Comparison of ENCODE assay signal across 8 mouse cellular contexts in genomic region chr8:85298600-85299433, GRCm38 (mm10). TPM values are rescaled to one million over a fixed set of nuclear protein-coding genes. Genes with fewer than 3 reads are reported as not detected.
DNase-seq lines count a peak whose midpoint lies in the region; ATAC-seq and TF ChIP-seq lines count a peak whose summit lies in the region.

No protein-coding gene starts in this region.

- H3K4me1 ChIP-seq in G1E (ENCODE audit: insufficient read depth, low read depth, low read length): peaks cover 29% of the 10 kb centered on the region
- peaks cover 27% of the 10 kb centered on the region for H3K4me1 ChIP-seq in hindbrain, embryonic 16.5 days (ENCODE audit: control insufficient read depth, insufficient read depth, low read depth, low read length)
- peaks cover 5% of the 10 kb centered on the region for H3K4me1 ChIP-seq in liver, adult 2 months (ENCODE audit: control insufficient read depth, insufficient read depth, low read length)

- H3K9ac ChIP-seq in hindbrain, embryonic 16.5 days (ENCODE audit: low read depth, low read length): peak overlapping the region; percentile 88
- peak overlapping the region; percentile 95 for H3K9ac ChIP-seq in liver, adult 2 months (ENCODE audit: low read depth, low read length)

- H3K27me3 ChIP-seq in G1E (ENCODE audit: insufficient read depth, low read length): no peaks in the 10 kb centered on the region
- H3K27me3 ChIP-seq in hindbrain, embryonic 16.5 days (replicated peaks; ENCODE audit: control insufficient read depth, insufficient read depth, low read length): no peaks in the 10 kb centered on the region
- H3K27me3 ChIP-seq in liver, adult 2 months (ENCODE audit: control insufficient read depth, insufficient read depth, low read length): no peaks in the 10 kb centered on the region
- no peaks in the 10 kb centered on the region for H3K27me3 ChIP-seq in myocyte (ENCODE audit: control insufficient read depth, insufficient read depth, insufficient read length)

- H3ac ChIP-seq in myocyte (ENCODE audit: control insufficient read depth, insufficient read length): peak overlapping the region; percentile 80

- H3K9me3 ChIP-seq in G1E (replicated peaks): no peaks in the 10 kb centered on the region
- H3K9me3 ChIP-seq in hindbrain, embryonic 16.5 days (ENCODE audit: control insufficient read depth, low read length): no peaks in the 10 kb centered on the region

- peak overlapping the region; percentile 81 for H3K4me2 ChIP-seq in hindbrain, embryonic 16.5 days (ENCODE audit: low read length)
- H3K4me2 ChIP-seq in myocyte (ENCODE audit: low read depth): peak overlapping the region; percentile 93

- no peak for TF ChIP-seq POLR2A in liver, adult 2 months (IDR thresholded peaks at IDR 0.05; ENCODE audit: extremely low read depth, insufficient read depth, low read length)
- no peak for TF ChIP-seq POLR2A in myocyte (IDR thresholded peaks at IDR 0.05; ENCODE audit: insufficient read length, low read depth)

- H3K4me3 ChIP-seq in G1E (ENCODE audit: low read depth, low read length) (peak overlapping the region; percentile 99), myocyte (peak overlapping the region; percentile 97)
- H3K4me3 ChIP-seq in hindbrain, embryonic 16.5 days (ENCODE audit: low read length): peak overlapping the region; percentile 88
- H3K4me3 ChIP-seq in liver, adult 2 months (ENCODE audit: insufficient read depth, low read depth, low read length): peak overlapping the region; percentile 96

- H3K79me2 ChIP-seq in liver, adult 2 months (ENCODE audit: control insufficient read depth, insufficient read depth, low read length): peaks cover 13% of the 10 kb centered on the region
- peaks cover 82% of the 10 kb centered on the region for H3K79me2 ChIP-seq in myocyte (ENCODE audit: control insufficient read depth, insufficient read depth)

- H3K27ac ChIP-seq in hindbrain, embryonic 16.5 days (ENCODE audit: low read depth, low read length): peak overlapping the region; percentile 97
- peak overlapping the region; percentile 44 for H3K27ac ChIP-seq in liver, adult 2 months (replicated peaks; ENCODE audit: insufficient read depth, low read depth, low read length)

- no peak for TF ChIP-seq CTCF in G1E (IDR thresholded peaks at IDR 0.05; ENCODE audit: low read depth, low read length)
- TF ChIP-seq CTCF in liver, adult 2 months (IDR thresholded peaks at IDR 0.05; ENCODE audit: low read depth, low read length): no peak

- under 1% methylated on average over 48 of the region's 53 CpGs for WGBS in hindbrain, embryonic 16.5 days
- WGBS in liver, adult 2 months: under 1% methylated on average over 53 of the region's 53 CpGs

- H3K36me3 ChIP-seq in G1E (replicated peaks) (peaks cover 39% of the 10 kb centered on the region), myocyte (ENCODE audit: control insufficient read depth, insufficient read depth) (peaks cover 22% of the 10 kb centered on the region)
- H3K36me3 ChIP-seq in hindbrain, embryonic 16.5 days (ENCODE audit: control insufficient read depth, insufficient read depth, low read length): peaks cover 8% of the 10 kb centered on the region; the same call in 1 of the 2 replicates
- H3K36me3 ChIP-seq in liver, adult 2 months (ENCODE audit: control insufficient read depth, insufficient read depth, low read length): peaks cover 6% of the 10 kb centered on the region; the same call in 1 of the 2 replicates

- ATAC-seq in G1E (ENCODE audit: extremely low read depth, insufficient number of reproducible peaks, low FRiP score, poor library complexity, severe bottlenecking): no peak
- peak; percentile 50 for ATAC-seq in erythroblast, adult 5-6 weeks (replicated peaks; ENCODE audit: low FRiP score, poor library complexity, severe bottlenecking)
- peak; percentile 57 for ATAC-seq in hindbrain, embryonic 16.5 days

- DNase-seq in gastrocnemius, postnatal 25 days: peak; percentile 5
- DNase-seq in gastrocnemius, adult 18-20 months (ENCODE audit: low spot score): no peak
- peak; percentile 36 for DNase-seq in G1E (ENCODE audit: low spot score)
- DNase-seq in liver, adult 2 months (ENCODE audit: extremely low read depth, low read depth, low spot score): peak; percentile 27
- no peak for DNase-seq in cerebellum, postnatal 25 days

TF ChIP-seq in myocyte, 11 proteins besides CTCF, POLR2A, EP300 and RAD21:
- TF ChIP-seq MAX (IDR thresholded peaks at IDR 0.05; ENCODE audit: low read depth): no peak
- TF ChIP-seq SRF (IDR thresholded peaks at IDR 0.05; ENCODE audit: control insufficient read depth, insufficient read length, low read depth): no peak
- no peak for TF ChIP-seq POLR2AphosphoS2 (IDR thresholded peaks at IDR 0.05; ENCODE audit: insufficient read length, low read depth)
- no peak for TF ChIP-seq TCF3 (IDR thresholded peaks at IDR 0.05; ENCODE audit: insufficient read length, low read depth)
- TF ChIP-seq CEBPB (IDR thresholded peaks at IDR 0.05; ENCODE audit: insufficient read depth, poor library complexity, severe bottlenecking): no peak
- no peak for TF ChIP-seq MYOD1 (IDR thresholded peaks at IDR 0.05; ENCODE audit: control insufficient read depth in 1 of 3, insufficient read length in 2 of 3, low read depth in 2 of 3)
- no peak for TF ChIP-seq E2F4 (IDR thresholded peaks at IDR 0.05; ENCODE audit: insufficient read depth)
- no peak for TF ChIP-seq REST (IDR thresholded peaks at IDR 0.05; ENCODE audit: insufficient read depth, insufficient read length)
- no peak for TF ChIP-seq USF1 (IDR thresholded peaks at IDR 0.05; ENCODE audit: low read depth)

RNA-seq across cellular contexts. Expression of gene Orc6, which starts 0.6 kb away (rescaled TPM):
- 1 to 10 TPM; 4.7 to 4.9 TPM for total RNA-seq in gastrocnemius, postnatal 25 days (2021)
- 1 to 10 TPM; 3.4 to 3.8 TPM for total RNA-seq in gastrocnemius, adult 18-20 months (2021)
- total RNA-seq in G1E (2014; fragmentation: Nextera tagmentation): 113 and 132 TPM in 2 replicates
- 174 and 176 TPM in 2 replicates for total RNA-seq in G1E (2017)
- 6.4 and 24.1 TPM in 2 replicates for polyA plus RNA-seq in G1E (2012)
- total RNA-seq in erythroblast, adult 5-6 weeks (2015; ENCODE audit: low replicate concordance): 38.2 and 48.5 TPM in 2 replicates
- total RNA-seq in erythroblast, adult 5-6 weeks (2017; ENCODE audit: low replicate concordance): 47.6 and 89.5 TPM in 2 replicates
- polyA plus RNA-seq in hindbrain, embryonic 16.5 days (2015; fragmentation: Nextera tagmentation; extraction: Ambion mirVana): 64.4 and 69.4 TPM in 2 replicates
- total RNA-seq in liver, adult 2 months (2014; rRNA removed): 7.5 and 7.6 TPM in 2 replicates
- polyA plus RNA-seq in liver, adult 2 months (2012; rRNA removed): 2.4 and 3.2 TPM in 2 replicates
- polyA plus RNA-seq in myocyte (2012; fragmentation: generic; extraction: Trizol): 13.2 TPM

RNA-seq across cellular contexts. Expression of gene Vps35, which starts 0.8 kb away (rescaled TPM):
- 10 to 100 TPM; 47.0 to 48.0 TPM for total RNA-seq in gastrocnemius, postnatal 25 days (2021)
- 10 to 100 TPM; 51.5 to 53.6 TPM for total RNA-seq in gastrocnemius, adult 18-20 months (2021)
- total RNA-seq in G1E (2014; fragmentation: Nextera tagmentation) (288 and 320 TPM in 2 replicates), G1E (2017) (313 and 331 TPM in 2 replicates)
- polyA plus RNA-seq in G1E (2012) (4.0 and 6.7 TPM in 2 replicates), myocyte (2012; fragmentation: generic; extraction: Trizol) (52.1 TPM)
- total RNA-seq in erythroblast, adult 5-6 weeks (2015; ENCODE audit: low replicate concordance): 54.8 and 68.4 TPM in 2 replicates
- 50.0 and 53.9 TPM in 2 replicates for total RNA-seq in erythroblast, adult 5-6 weeks (2017; ENCODE audit: low replicate concordance)
- polyA plus RNA-seq in hindbrain, embryonic 16.5 days (2015; fragmentation: Nextera tagmentation; extraction: Ambion mirVana): 183 and 185 TPM in 2 replicates
- total RNA-seq in liver, adult 2 months (2014; rRNA removed): 81.3 and 88.0 TPM in 2 replicates
- 9.3 and 10.7 TPM in 2 replicates for polyA plus RNA-seq in liver, adult 2 months (2012; rRNA removed)

Comparison
In these comparisons a context has a peak if more than half of its experiments do, and no peak if none do; other contexts are left out.
1. DNase-seq: peak in gastrocnemius, postnatal 25 days (single experiment), G1E (single experiment) and liver, adult 2 months (single experiment); none in gastrocnemius, adult 18-20 months (single experiment) and cerebellum, postnatal 25 days (0 of 2).
2. Peak in every context shown above with its lines, with median percentiles within 50 percentile points of each other: H3K4me3 ChIP-seq.